Mouse (Mus musculus) liver, postnatal 0 days (tissue): ENCODE measurements around the gene Myo15b.

Source experiments
- CTCF ChIP-seq: sonication (generic); IDR thresholded peaks from 2 replicates; pipeline ENCODE4 v1.5.1; 2016; ENCODE audit warnings: antibody characterized with exemption, low read depth
- EP300 ChIP-seq: IDR thresholded peaks from 2 replicates; pipeline ENCODE4 v1.6.1; 2016; ENCODE audit warnings: antibody characterized with exemption, low read depth, mild to moderate bottlenecking

DNA sequence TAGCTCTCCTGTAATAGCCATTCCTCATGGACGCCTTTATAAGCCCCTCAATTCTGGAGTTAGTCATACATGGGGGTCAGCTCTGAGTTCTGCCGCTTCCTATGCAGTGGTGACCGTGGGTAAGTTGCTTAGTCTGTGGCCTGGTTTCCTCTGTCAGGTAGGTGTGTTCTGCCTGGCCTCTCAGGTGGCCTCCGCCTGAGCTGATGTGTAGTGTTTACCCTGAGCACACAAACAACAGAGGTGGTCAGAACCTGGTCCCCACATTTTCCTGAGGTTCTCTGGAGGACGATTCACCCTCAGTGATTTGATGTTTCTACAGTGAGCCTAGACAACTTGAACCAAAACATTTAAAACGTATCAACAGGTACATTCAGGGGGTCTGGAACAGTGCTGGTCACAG lies 26.1 kb upstream of the Myo15b start:
- TF ChIP-seq CTCF (no peak), EP300 (no peak)
